Mouse (Mus musculus) limb, embryonic 14.5 days (tissue): ENCODE data around the gene Syne1. TPM values are rescaled to one million over a fixed set of nuclear protein-coding genes. Genes with fewer than 3 reads are reported as not detected.

Source experiments
- ATAC-seq: fragments of 200-750 bp; cut with Nextera tagmentation; 2 replicates; pipeline ENCODE4 v1.8.0; 2017; ENCODE audit warnings: low read depth, moderate number of reproducible peaks, moderate TSS enrichment; ENCODE audit not compliant: low FRiP score
- DNase-seq: peaks from one replicate; pipeline ENCODE4 v3.0.0-alpha.2; 2015; ENCODE audit warnings: low spot score
- H3K27ac ChIP-seq: fragments of 300-500 bp; sonication (generic); replicated peaks from 2 replicates; pipeline ENCODE4 v1.5.1; 2014; ENCODE audit warnings: low read depth, mild to moderate bottlenecking, low read length, moderate library complexity, mixed read lengths
- H3K27me3 ChIP-seq: fragments of 300-500 bp; sonication (generic); 2 replicates; pipeline ENCODE4 v1.6.1; 2014; ENCODE audit warnings: low read length, mixed read lengths; ENCODE audit not compliant: control insufficient read depth, insufficient read depth
- H3K36me3 ChIP-seq: fragments of 300-500 bp; sonication (generic); 2 replicates; pipeline ENCODE4 v1.6.1; 2014; ENCODE audit warnings: mild to moderate bottlenecking, low read length, moderate library complexity, mixed read lengths; ENCODE audit not compliant: control insufficient read depth, insufficient read depth
- H3K4me1 ChIP-seq: fragments of 300-500 bp; sonication (generic); 2 replicates; pipeline ENCODE4 v1.6.1; 2014; ENCODE audit warnings: antibody characterized with exemption, low read length, mixed read lengths; ENCODE audit not compliant: control insufficient read depth, insufficient read depth
- H3K4me2 ChIP-seq: fragments of 300-500 bp; sonication (generic); replicated peaks from 2 replicates; pipeline ENCODE4 v1.6.1; 2014; ENCODE audit warnings: low read depth, mild to moderate bottlenecking, low read length, moderate library complexity; ENCODE audit not compliant: severe bottlenecking
- H3K4me3 ChIP-seq: fragments of 300-500 bp; sonication (generic); replicated peaks from 2 replicates; pipeline ENCODE4 v1.5.1; 2014; ENCODE audit warnings: low read length
- H3K9ac ChIP-seq: fragments of 300-500 bp; sonication (generic); 2 replicates; pipeline ENCODE4 v1.6.1; 2014; ENCODE audit warnings: mild to moderate bottlenecking, low read depth, low read length, moderate library complexity; ENCODE audit not compliant: severe bottlenecking
- H3K9me3 ChIP-seq: fragments of 300-500 bp; sonication (generic); 2 replicates; pipeline ENCODE4 v1.6.1; 2016; ENCODE audit warnings: low read length; ENCODE audit not compliant: control insufficient read depth
- POLR2A ChIP-seq: fragments of 200-500 bp; IDR thresholded peaks from 2 replicates; pipeline ENCODE4 v1.8.0; 2012; ENCODE audit warnings: inconsistent platforms, mild to moderate bottlenecking, moderate library complexity, borderline replicate concordance; ENCODE audit not compliant: insufficient read depth, insufficient read length; ENCODE audit errors: extremely low read depth
- WGBS: fragments of 180-500 bp; shearing (Covaris S2); extraction: QIAGEN DNeasy Blood & Tissue Kit; methylation state at CpG from one replicate; pipeline ENCODE4 v1.1.7; 2014; 5-methylcytosine and 5-hydroxymethylcytosine counted together
- polyA plus RNA-seq, 2 experiments: library from polyadenylated mRNA; depleted of rRNA in 1 of 2; stranded (reverse) in 1 of 2; unstranded in 1 of 2; fragments of >200 nt; fragmentation: Nextera tagmentation in 1 of 2; extraction: Ambion mirVana in 1 of 2; gene quantifications; 2 replicates each; pipeline versions ENCODE4 v1.2.1 to v1.2.3; 2012 to 2014

The Syne1 gene
- polyA plus RNA-seq, 2 experiments = 11.0 to 11.3 TPM

GRCm38 (mm10) chr10:5068676-5069265, 482.5 kb downstream of the Syne1 start, which contains the start of gene Gm10097:
Gene Gm10097, plus strand, starts transcription at chr10:5069192.
- WGBS = 87% methylated on average over 14 of the region's 14 CpGs
- ATAC-seq = 0 out of 2 replicates have a peak, but pooled peaks have one; percentile 23
- Histone ChIP-seq H3K27me3 (no peaks in the 10 kb centered on the region), H3K4me1 (peaks cover 8% of the 10 kb centered on the region), H3K36me3 (no peaks in the 10 kb centered on the region; the same call in 1 of the 2 replicates), H3K9ac (no peak within 1 kb of the TSS), H3K4me3 (no peak within 1 kb of the TSS), H3K27ac (no peak within 1 kb of the TSS), H3K4me2 (no peak within 1 kb of the TSS), H3K9me3 (no peaks in the 10 kb centered on the region)
- no peak for TF ChIP-seq POLR2A
- DNase-seq = no peak

DNA sequence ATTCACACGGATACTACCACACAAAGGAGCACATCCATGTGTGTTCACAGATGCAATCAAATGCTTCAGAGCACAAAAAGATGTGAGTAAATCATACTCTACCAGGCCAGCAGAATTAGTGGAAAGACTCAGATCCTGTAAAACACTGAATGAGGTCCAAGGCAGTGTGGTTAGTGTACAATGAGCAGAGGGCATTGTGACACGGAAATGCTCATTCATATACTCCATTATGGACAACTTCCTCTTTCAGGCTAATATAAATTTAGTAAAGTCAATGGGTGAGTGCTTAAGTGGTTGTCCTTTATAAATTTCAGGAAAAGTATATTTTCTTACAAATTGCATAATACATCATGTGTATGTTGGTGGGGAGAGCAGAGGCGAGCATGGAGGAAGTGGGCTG, 484.2 kb downstream of the Syne1 start:
- H3K9me3 ChIP-seq = no peaks in the 10 kb centered on the region
- no peak overlapping the region for H3K4me3 ChIP-seq
- WGBS = 86% methylated on average over 3 of the region's 3 CpGs
- H3K36me3 ChIP-seq = no peaks in the 10 kb centered on the region; the same call in 1 of the 2 replicates
- H3K4me1 ChIP-seq = peaks cover 8% of the 10 kb centered on the region
- H3K27me3 ChIP-seq = no peaks in the 10 kb centered on the region
- TF ChIP-seq POLR2A = no peak
- H3K27ac ChIP-seq = no peak overlapping the region
- DNase-seq = no peak
- H3K9ac ChIP-seq = no peak overlapping the region
- no peak for ATAC-seq
- no peak overlapping the region for H3K4me2 ChIP-seq

GRCm38 (mm10) chr10:5059983-5060382, 491.3 kb downstream of the Syne1 start:
- no peak for TF ChIP-seq POLR2A
- H3K9me3 ChIP-seq = no peaks in the 10 kb centered on the region
- DNase-seq = no peak
- 0 out of 2 replicates have a peak, but pooled peaks cover 3% of the 10 kb centered on the region for H3K36me3 ChIP-seq
- no peaks in the 10 kb centered on the region for H3K4me1 ChIP-seq
- H3K4me3 ChIP-seq = no peak overlapping the region
- H3K27me3 ChIP-seq = no peaks in the 10 kb centered on the region
- H3K4me2 ChIP-seq = no peak overlapping the region
- WGBS = 82% methylated on average over 2 of the region's 2 CpGs
- H3K27ac ChIP-seq = no peak overlapping the region
- no peak for ATAC-seq
- H3K9ac ChIP-seq = no peak overlapping the region

- WGBS = 79% methylated on average over 2 of the region's 2 CpGs
- H3K4me2 ChIP-seq = no peak overlapping the region
- TF ChIP-seq POLR2A = no peak
- no peaks in the 10 kb centered on the region for H3K27me3 ChIP-seq
- no peak overlapping the region for H3K9ac ChIP-seq
- DNase-seq (no peak), ATAC-seq (no peak)
- H3K9me3 ChIP-seq = no peaks in the 10 kb centered on the region
- H3K4me3 ChIP-seq = no peak overlapping the region
- H3K4me1 ChIP-seq = no peaks in the 10 kb centered on the region
- H3K27ac ChIP-seq = no peak overlapping the region
- H3K36me3 ChIP-seq = 0 out of 2 replicates have a peak, but pooled peaks cover 3% of the 10 kb centered on the region
These were observed 492.4 kb downstream of the Syne1 start for GRCm38 (mm10) chr10:5058876-5059275.

- Histone ChIP-seq H3K4me3 (no peak overlapping the region), H3K27me3 (no peaks in the 10 kb centered on the region), H3K4me1 (no peaks in the 10 kb centered on the region), H3K9me3 (no peaks in the 10 kb centered on the region), H3K9ac (no peak overlapping the region), H3K36me3 (peaks cover 3% of the 10 kb centered on the region; the same call in 1 of the 2 replicates), H3K27ac (no peak overlapping the region), H3K4me2 (no peak overlapping the region)
- TF ChIP-seq POLR2A = no peak
- DNase-seq = no peak
- ATAC-seq = no peak
- 91% methylated on average over 15 of the region's 15 CpGs for WGBS
These were observed 493.6 kb downstream of the Syne1 start for GRCm38 (mm10) chr10:5057661-5058060.
